Mouse (Mus musculus) liver, adult 2 months (tissue): Measurements from ENCODE around the gene Rsph14.

Experiments
- CTCF ChIP-seq: fragments of 200-500 bp; IDR thresholded peaks from 2 replicates; pipeline ENCODE4 v1.5.1; 2011; ENCODE audit warnings: low read depth, low read length, control low read depth
- POLR2A ChIP-seq: fragments of 200-500 bp; IDR thresholded peaks from 2 replicates; pipeline ENCODE4 v1.6.1; 2011; ENCODE audit warnings: low read length, control low read depth; ENCODE audit not compliant: insufficient read depth; ENCODE audit errors: extremely low read depth

GRCm38 (mm10) chr10:74937003-74937790 lies 95.2 kb downstream of the Rsph14 start:
- TF ChIP-seq CTCF (peak; percentile 87), POLR2A (no peak)
